Mouse (Mus musculus) hindbrain, embryonic 14.5 days (tissue): Measurements from ENCODE around the gene Il19. TPM values are rescaled to one million over a fixed set of nuclear protein-coding genes. Genes with fewer than 3 reads are reported as not detected.

Experiments
- ATAC-seq: fragments of 200-750 bp; cut with Nextera tagmentation; 2 replicates; pipeline ENCODE4 v1.8.0; 2017; ENCODE audit warnings: moderate number of reproducible peaks, mild to moderate bottlenecking, moderate TSS enrichment, moderate library complexity; ENCODE audit not compliant: low FRiP score
- DNase-seq: peaks from one replicate; pipeline ENCODE4 v3.0.0-alpha.2; 2015; ENCODE audit warnings: low spot score
- H3K27ac ChIP-seq: fragments of 300-500 bp; sonication (generic); 2 replicates; pipeline ENCODE4 v1.5.1; 2014; ENCODE audit warnings: mild to moderate bottlenecking, moderate library complexity
- H3K27me3 ChIP-seq: fragments of 300-500 bp; sonication (generic); 2 replicates; pipeline ENCODE4 v1.6.1; 2014; ENCODE audit warnings: mild to moderate bottlenecking, low read length, mixed read lengths; ENCODE audit not compliant: control insufficient read depth, insufficient read depth
- H3K36me3 ChIP-seq: fragments of 300-500 bp; sonication (generic); replicated peaks from 2 replicates; pipeline ENCODE4 v1.6.1; 2014; ENCODE audit not compliant: control insufficient read depth, insufficient read depth
- H3K4me1 ChIP-seq: fragments of 300-500 bp; sonication (generic); replicated peaks from 2 replicates; pipeline ENCODE4 v1.6.1; 2014; ENCODE audit warnings: antibody characterized with exemption, low read length, mixed read lengths; ENCODE audit not compliant: control insufficient read depth, insufficient read depth
- H3K4me2 ChIP-seq: fragments of 300-500 bp; sonication (generic); replicated peaks from 2 replicates; pipeline ENCODE4 v1.6.1; 2014; ENCODE audit warnings: mild to moderate bottlenecking, moderate library complexity
- H3K4me3 ChIP-seq: fragments of 300-500 bp; sonication (generic); replicated peaks from 2 replicates; pipeline ENCODE4 v1.5.1; 2014; ENCODE audit warnings: mild to moderate bottlenecking, low read length
- H3K9ac ChIP-seq: fragments of 300-500 bp; sonication (generic); 2 replicates; pipeline ENCODE4 v1.6.1; 2014
- H3K9me3 ChIP-seq: fragments of 300-500 bp; sonication (generic); 2 replicates; pipeline ENCODE4 v1.6.1; 2016; ENCODE audit warnings: low read length; ENCODE audit not compliant: control insufficient read depth
- WGBS: fragments of 180-500 bp; shearing (Covaris S2); extraction: QIAGEN DNeasy Blood & Tissue Kit; methylation state at CpG from one replicate; pipeline ENCODE4 v1.1.7; 2014; 5-methylcytosine and 5-hydroxymethylcytosine counted together
- polyA plus RNA-seq: library from polyadenylated mRNA; unstranded; fragments of >200 nt; fragmentation: Nextera tagmentation; extraction: Ambion mirVana; gene quantifications from 2 replicates; pipeline ENCODE4 v1.2.1, GENCODE M21; 2014

The Il19 gene
- polyA plus RNA-seq, 1 experiment from 2014 or later = not detected

DNA sequence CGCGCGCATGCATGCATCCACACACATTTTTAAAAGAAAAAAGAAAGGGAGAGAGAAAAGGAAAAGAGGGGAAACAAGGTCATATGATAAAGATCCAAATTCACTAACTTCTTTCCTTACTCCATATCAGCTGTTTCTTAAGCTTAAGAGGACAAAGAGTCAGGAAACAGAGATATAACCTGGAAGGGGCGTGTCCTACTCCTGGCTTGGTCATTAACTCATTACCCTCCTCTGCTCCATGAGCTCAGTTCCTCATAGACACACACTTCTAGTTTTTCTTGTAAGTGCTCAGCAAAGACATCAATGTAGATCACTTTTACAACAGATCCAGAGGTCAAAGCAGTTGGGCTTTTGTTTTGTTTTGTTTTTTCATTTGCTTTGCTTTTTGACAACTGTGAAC is 2.7 kb downstream of the Il19 start:
- H3K27me3 ChIP-seq = no peaks in the 10 kb centered on the region
- ATAC-seq = no peak
- no peaks in the 10 kb centered on the region for H3K36me3 ChIP-seq
- 90% methylated on average over 4 of the region's 4 CpGs for WGBS
- H3K9me3 ChIP-seq = no peaks in the 10 kb centered on the region
- H3K27ac ChIP-seq = no peak overlapping the region
- H3K9ac ChIP-seq = no peak overlapping the region
- H3K4me3 ChIP-seq = no peak overlapping the region
- no peak for DNase-seq
- H3K4me1 ChIP-seq = 0 out of 2 replicates have a peak, but pooled peaks cover 5% of the 10 kb centered on the region
- H3K4me2 ChIP-seq = no peak overlapping the region

DNA sequence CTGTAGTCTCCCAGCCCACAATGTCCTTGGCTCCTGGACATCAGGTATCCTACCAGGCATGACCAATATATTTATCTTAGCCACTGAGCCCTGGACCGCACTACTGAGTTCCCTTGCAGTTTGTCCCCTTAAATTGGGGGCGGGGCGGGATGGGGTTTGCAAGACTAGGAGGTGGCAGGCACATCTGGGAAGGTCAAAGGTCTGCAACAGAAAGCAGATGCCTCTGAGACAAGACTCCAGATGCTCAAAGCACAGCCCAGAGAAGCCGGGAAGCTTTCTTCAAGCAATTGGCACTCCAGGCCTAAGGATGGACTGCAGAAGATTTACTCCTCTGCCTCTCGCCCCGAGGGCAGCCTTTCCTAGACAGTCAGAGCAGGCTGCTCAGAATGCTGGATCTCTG is 3.6 kb downstream of the Il19 start:
- Histone ChIP-seq H3K9ac (no peak overlapping the region), H3K36me3 (no peaks in the 10 kb centered on the region), H3K4me3 (no peak overlapping the region), H3K9me3 (no peaks in the 10 kb centered on the region), H3K4me2 (no peak overlapping the region), H3K4me1 (0 out of 2 replicates have a peak, but pooled peaks cover 5% of the 10 kb centered on the region), H3K27me3 (no peaks in the 10 kb centered on the region), H3K27ac (no peak overlapping the region)
- no peak for ATAC-seq
- WGBS = 63% methylated on average over 6 of the region's 6 CpGs
- no peak for DNase-seq

DNA sequence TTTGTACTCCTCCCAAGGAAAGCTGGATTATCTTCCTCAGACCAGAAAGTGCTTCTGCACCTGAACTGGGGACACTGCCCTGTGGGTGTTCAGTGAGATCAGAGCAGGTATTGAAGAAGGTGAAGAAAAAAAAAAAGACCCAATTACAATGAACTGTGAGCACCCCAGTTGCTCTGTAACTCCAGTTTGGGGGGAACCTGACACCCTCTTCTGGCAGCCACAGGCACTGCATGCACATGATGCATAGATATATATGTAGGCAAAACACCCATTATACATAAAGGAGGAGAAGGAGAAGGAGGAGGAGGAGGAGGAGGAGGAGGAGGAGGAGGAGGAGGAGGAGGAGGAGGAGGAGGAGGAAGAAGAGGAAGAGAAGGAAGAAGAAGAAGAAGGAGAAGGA is 13.4 kb downstream of the Il19 start:
- H3K27me3 ChIP-seq = no peaks in the 10 kb centered on the region
- no peak overlapping the region for H3K9ac ChIP-seq
- no peak overlapping the region for H3K27ac ChIP-seq
- DNase-seq (no peak), ATAC-seq (no peak)
- no peaks in the 10 kb centered on the region for H3K4me1 ChIP-seq
- no peaks in the 10 kb centered on the region for H3K9me3 ChIP-seq
- H3K36me3 ChIP-seq = no peaks in the 10 kb centered on the region
- no peak overlapping the region for H3K4me2 ChIP-seq
- H3K4me3 ChIP-seq = no peak overlapping the region

DNA sequence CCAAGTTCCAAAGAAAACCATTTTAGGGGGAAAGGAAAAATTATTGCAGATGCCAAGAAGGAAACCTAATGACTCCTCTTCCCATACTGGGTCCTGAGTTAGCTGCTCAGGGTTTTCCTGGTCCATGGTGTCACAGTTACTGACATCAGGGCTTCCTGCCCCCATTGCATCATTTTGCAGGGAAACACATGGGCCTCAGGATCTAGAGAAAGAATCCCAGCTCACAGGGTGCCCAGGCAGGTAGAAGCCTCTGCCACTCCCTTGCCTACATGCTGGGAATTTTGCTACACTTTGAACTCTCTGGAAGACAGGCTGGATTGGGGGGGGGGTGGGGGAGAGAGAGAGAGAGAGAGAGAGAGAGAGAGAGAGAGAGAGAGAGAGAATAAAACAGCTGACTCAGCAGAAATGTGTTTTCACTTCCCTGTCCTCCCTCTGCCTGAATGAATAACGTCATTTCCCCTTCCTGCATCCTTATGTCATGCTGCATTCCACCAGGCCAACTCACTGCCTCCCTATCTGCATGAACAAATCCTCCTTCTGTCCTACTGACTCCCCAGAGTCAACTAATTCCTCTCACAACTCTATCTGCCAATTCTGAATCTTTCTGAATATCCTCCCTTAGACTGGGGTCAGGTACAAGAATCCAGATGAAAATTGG is 21.5 kb downstream of the Il19 start:
- WGBS = 26% methylated on average over 1 of the region's 1 CpGs
- Histone ChIP-seq H3K27me3 (no peaks in the 10 kb centered on the region), H3K9me3 (no peaks in the 10 kb centered on the region), H3K9ac (no peak overlapping the region), H3K27ac (no peak overlapping the region), H3K36me3 (no peaks in the 10 kb centered on the region), H3K4me3 (no peak overlapping the region), H3K4me1 (no peaks in the 10 kb centered on the region), H3K4me2 (no peak overlapping the region)
- no peak for ATAC-seq
- DNase-seq = no peak

DNA sequence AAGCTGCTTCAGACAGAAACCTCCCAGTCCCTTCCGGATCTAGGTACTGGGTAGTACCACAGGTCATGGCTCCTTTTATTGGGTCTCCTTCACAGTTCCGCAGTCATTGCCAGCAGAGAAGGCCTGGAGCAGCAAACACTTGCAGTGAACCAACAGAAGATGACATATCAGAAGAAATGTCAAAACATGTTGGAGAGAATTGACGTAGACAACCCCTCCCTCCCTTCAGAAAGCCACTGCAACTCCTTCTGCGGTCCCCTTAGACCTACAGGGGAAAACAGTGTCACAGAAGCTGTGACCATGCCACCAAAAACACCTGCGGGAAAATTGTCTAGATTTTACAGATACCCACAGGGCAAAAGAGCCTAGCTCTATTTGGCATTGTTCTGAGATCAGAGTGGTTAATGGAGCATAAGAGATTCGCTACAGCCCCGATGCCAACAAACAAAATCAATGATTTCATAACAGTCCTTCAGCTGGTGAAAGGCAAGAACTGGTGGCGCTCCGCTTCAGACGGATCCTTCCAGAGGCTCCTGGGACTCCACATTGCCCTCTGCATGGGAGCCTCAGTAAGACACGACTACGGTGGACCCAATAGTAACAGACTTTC is 28.4 kb downstream of the Il19 start, which contains the start of gene Il20:
TSS of gene Il20 (minus strand) at position 51 of the 610 bp plus-strand sequence.
- no peak for ATAC-seq

DNA sequence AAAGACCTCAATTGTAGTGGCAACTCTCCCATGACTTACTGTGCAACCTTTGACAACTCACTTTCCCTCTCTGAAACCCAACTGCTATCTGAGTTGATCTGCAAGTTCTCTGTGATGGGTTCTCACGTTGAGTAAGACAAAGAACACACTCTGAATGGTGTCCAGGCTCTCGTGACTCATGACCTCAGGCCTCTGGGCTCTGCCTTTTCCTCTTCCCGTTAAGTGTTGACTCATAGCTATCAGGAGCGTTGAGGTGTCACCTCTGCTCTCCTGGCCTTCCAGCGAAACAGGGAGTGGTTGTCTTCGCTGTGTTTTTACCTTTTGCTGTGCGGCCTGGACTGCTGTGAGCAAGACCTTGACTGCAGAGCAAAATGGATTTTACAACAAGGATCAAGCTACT is 37.4 kb downstream of the Il19 start:
- H3K36me3 ChIP-seq = no peaks in the 10 kb centered on the region
- H3K27ac ChIP-seq = no peak overlapping the region
- WGBS = 90% methylated on average over 7 of the region's 7 CpGs
- H3K4me2 ChIP-seq = no peak overlapping the region
- no peak overlapping the region for H3K4me3 ChIP-seq
- H3K4me1 ChIP-seq = no peaks in the 10 kb centered on the region
- no peaks in the 10 kb centered on the region for H3K9me3 ChIP-seq
- no peaks in the 10 kb centered on the region for H3K27me3 ChIP-seq
- ATAC-seq = no peak
- no peak for DNase-seq
- no peak overlapping the region for H3K9ac ChIP-seq

More for the DNA sequence above, 28.4 kb downstream of the Il19 start, which contains the start of gene Il20:
- no peak within 1 kb of the TSS for H3K4me3 ChIP-seq
- no peaks in the 10 kb centered on the region for H3K36me3 ChIP-seq
- no peak within 1 kb of the TSS for H3K4me2 ChIP-seq
- H3K27ac ChIP-seq = no peak within 1 kb of the TSS
- no peaks in the 10 kb centered on the region for H3K9me3 ChIP-seq
- H3K4me1 ChIP-seq = no peaks in the 10 kb centered on the region
- H3K27me3 ChIP-seq = no peaks in the 10 kb centered on the region
- 67% methylated on average over 12 of the region's 12 CpGs for WGBS
- H3K9ac ChIP-seq = no peak within 1 kb of the TSS
- no peak for DNase-seq

DNA sequence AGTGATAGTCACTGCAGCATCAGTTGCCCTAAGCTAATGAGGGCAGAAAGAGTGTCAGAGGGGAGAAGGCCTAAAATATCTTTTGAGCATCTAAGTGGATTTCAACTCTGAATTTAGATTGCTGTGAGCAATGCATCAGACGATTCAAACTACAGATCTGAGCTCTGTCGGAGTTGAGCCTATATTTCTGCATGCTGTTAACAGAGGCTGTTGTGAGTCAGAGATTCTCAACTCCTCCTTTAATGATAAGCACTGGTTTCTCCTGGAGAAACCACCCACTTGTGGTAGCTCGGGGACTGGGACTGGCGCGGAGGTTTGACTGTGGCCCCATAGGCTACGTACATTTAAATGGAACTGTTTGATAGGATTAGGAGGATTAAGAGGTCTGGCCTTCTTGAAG is 45.4 kb downstream of the Il19 start:
- no peaks in the 10 kb centered on the region for H3K36me3 ChIP-seq
- H3K27ac ChIP-seq = no peak overlapping the region
- H3K4me3 ChIP-seq = no peak overlapping the region
- no peak overlapping the region for H3K9ac ChIP-seq
- DNase-seq = no peak
- 67% methylated on average over 6 of the region's 6 CpGs for WGBS
- no peak for ATAC-seq
- H3K4me1 ChIP-seq = no peaks in the 10 kb centered on the region
- H3K9me3 ChIP-seq = no peaks in the 10 kb centered on the region
- no peak overlapping the region for H3K4me2 ChIP-seq
- no peaks in the 10 kb centered on the region for H3K27me3 ChIP-seq

DNA sequence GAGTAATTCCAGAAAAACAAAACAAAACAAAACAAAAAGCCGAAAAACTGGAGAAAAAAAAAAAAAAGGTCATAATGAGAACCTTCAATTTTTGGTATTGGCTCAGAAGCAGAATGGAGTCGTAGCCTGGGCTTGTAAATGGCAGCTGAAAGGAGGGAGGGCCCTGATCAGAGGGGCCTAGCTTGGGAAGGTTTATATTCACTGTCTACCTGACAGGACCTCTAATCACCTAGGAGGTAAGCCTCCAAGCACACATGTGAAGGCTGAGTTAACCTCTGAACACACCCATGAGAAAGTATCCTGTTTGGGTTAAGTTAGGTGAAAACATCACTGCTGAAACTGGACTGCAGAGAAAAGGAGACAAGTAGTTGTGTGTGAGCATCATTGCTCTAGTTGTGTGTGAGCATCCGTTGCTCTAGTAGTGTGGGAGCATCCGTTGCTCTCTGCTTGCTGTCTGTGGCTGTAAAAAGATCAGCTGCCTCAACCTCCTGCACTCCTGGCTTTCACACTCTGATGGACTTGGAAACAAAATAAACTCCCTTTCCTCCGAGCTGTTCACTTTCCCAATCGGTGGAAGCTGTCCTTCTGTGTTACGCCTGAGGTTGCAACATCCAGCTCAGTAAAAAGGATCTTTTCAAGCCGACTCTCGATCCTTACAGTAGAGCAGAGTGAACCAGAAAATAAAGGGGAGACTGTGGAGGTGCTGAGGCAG is 46.4 kb downstream of the Il19 start:
- no peaks in the 10 kb centered on the region for H3K9me3 ChIP-seq
- 77% methylated on average over 9 of the region's 9 CpGs for WGBS
- DNase-seq = no peak
- no peak for ATAC-seq
- no peak overlapping the region for H3K9ac ChIP-seq
- H3K27ac ChIP-seq = no peak overlapping the region
- no peaks in the 10 kb centered on the region for H3K27me3 ChIP-seq
- H3K4me1 ChIP-seq = no peaks in the 10 kb centered on the region
- H3K4me2 ChIP-seq = no peak overlapping the region
- no peaks in the 10 kb centered on the region for H3K36me3 ChIP-seq
- H3K4me3 ChIP-seq = no peak overlapping the region

DNA sequence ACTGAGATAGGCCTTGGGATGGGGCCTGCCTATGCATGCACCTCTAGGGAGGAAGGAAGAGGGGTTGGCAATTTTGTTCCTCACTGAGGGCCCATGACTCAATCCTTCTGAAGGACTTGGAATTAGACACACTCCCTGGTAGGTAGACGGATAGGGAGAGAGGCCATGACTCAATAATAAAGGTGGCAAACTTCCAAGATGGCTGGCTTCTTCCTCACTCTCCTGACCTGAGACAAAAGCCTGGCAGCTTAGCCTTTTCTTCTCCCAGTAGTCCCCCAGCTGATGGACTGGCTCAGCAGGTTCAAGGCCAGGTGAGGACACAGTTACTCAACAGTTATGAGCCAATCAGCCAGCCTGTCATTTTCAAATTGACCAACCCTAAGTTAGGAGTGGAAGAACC is 47.5 kb downstream of the Il19 start:
- no peak overlapping the region for H3K4me3 ChIP-seq
- no peak overlapping the region for H3K4me2 ChIP-seq
- ATAC-seq (no peak), DNase-seq (no peak)
- 73% methylated on average over 1 of the region's 1 CpGs for WGBS
- H3K9ac ChIP-seq = no peak overlapping the region
- no peaks in the 10 kb centered on the region for H3K27me3 ChIP-seq
- H3K27ac ChIP-seq = no peak overlapping the region
- no peaks in the 10 kb centered on the region for H3K9me3 ChIP-seq
- H3K4me1 ChIP-seq = no peaks in the 10 kb centered on the region
- H3K36me3 ChIP-seq = no peaks in the 10 kb centered on the region
